Mouse (Mus musculus) adrenal gland, adult (tissue): Measurements from ENCODE around the gene Zc3h12d.

Experiments used
- DNase-seq, 2 experiments: peaks; one replicate each; pipeline ENCODE4 v3.0.0; 2022 to 2023; ENCODE audit warnings: low spot score in 1 of 2; ENCODE audit not compliant: inconsistent age in 2 of 2

Gene Zc3h12d

DNA sequence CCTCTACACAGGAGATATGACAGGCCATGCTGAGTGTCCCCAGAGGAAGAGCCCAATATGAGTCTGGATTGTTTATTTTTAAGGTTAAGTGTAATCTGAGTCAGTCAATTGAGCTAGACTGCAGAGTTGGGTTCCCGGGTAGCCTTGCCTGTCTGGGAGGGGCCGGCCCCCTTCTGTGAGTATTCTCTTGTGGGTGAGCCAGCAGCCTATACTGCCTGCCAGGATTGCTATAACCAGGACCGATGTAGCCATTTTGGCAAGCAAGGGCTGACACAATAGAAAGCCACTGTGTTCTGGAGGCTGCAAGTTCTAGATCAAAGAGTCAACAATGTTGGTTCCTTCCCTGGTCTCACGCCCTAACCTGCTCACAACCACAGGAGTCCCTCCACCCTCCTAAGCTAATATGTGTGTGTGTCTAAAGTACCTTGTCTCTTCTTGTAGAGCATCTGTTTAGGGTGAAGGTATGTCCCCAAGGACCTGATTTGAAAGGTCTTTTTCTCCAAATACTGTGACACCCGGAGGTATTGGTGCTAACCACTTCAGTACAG, 6.7 kb downstream of the Zc3h12d start:
- DNase-seq: no peak

DNA sequence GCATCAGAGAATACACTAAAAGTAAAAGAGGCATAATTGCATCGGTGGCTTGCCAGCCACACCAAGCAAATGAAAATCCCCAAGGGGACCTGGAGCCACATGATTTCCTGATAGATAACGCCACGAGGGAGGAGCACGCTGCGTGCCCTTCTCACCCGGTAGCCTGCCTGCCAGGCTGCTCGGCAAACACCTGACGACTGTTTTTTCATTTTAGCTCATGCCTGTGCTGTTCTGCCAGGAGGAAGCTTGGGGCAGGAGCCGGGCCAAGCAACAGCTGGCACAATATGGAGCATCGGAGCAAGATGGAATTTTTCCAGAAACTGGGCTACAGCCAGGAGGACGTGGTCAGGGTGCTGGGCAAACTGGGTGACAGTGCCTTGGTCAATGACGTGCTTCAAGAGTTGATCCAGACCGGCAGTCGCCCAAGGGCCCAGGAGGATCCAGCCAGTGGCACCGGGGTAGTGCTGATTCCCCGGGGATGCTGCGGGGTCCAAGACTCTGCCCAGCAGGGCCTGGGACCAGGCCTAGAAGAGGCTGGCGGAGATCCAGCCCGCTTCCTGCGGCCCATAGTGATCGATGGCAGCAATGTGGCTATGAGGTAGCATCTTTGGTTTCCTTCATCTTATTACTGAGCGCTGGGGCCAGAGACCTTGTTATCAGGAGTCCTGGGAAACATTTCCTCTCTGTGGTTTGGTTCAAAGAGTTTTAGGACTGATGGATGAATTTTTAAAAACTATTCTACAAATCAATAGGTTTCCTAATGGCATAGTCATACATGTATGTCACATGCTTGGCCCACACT, 7.5 kb downstream of the Zc3h12d start:
- DNase-seq: peak; percentile 8 to 58

DNA sequence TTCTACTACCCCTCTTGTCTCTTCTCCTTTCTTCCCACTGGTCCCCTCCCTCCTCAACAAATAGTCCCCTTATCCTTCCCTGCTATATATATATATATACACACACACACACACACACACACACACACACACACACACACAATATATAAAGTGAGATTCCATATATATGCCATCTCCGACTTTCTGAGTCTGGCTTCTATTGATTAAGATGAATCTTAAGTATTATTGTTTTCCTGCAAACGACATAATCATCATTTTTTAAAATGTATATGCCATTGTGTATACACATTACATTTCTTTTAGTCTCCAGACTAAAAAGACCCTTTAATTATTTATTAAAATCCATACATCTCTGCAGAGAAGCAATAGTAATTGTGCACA, 8.1 kb downstream of the Zc3h12d start:
- DNase-seq: no peak

DNA sequence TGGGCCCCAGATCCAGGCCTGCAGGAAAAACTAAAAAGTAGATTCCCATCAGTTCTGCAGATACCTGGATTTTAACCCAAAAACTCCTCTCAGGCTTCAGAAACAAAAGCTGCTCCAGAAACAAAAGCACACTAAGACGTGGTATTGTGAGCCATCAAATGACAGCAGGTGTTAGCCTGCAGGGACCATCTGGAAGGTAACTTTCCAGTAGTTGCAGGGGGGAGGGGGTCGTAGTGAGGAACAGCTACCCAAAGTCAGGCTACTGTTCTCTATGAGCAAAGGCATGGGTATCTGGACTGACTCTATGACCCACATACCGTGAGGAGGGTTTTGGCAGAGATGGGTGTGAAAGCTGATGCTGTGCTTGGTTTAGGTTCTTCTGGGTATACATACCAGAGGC, 8.5 kb downstream of the Zc3h12d start:
- no peak for DNase-seq

DNA sequence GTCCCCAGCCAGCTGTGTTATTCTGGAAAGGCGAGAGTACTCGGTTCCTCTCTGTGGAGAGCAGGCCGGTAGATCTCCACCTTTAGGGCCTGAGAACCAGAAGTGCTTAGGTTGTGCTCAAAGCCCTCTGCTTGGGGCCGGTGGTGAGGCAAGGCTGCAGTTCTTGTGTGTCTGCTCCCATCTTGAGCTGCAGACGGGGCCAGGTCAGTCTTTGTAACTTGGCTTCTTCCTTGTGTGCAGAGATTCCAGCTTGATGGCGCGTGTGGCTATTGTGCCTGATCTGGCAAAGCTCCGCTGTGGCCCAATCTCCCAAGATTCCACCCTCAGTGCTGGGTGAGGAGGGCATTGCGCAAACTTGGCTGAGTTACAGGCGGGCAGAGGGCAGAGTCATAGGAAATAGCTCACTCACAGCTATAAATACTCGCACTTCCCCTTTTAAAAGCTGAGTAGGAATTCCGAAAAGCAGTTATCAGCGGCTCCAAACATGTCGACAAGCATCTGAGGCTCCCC, 9.4 kb downstream of the Zc3h12d start:
- peak; percentile 67 to 92 for DNase-seq

DNA sequence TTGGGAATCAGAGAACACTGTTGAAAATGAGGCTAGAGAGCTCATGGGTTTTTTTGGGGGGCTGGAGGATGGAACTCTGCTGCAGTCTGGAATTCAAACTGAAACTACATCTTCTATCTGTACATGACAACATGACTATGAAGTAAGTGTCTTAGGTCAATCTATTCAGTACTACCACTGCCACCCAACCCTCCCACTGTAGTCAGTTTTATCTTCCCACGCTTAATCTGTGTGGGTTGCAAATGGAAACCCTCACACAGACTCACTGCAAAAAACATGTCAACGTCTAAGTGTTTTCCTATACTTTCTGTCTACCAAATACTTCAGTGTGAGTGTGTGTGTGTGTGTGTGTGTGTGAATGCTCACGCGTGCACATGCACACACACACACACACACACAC, 10.9 kb downstream of the Zc3h12d start:
- no peak for DNase-seq

DNA sequence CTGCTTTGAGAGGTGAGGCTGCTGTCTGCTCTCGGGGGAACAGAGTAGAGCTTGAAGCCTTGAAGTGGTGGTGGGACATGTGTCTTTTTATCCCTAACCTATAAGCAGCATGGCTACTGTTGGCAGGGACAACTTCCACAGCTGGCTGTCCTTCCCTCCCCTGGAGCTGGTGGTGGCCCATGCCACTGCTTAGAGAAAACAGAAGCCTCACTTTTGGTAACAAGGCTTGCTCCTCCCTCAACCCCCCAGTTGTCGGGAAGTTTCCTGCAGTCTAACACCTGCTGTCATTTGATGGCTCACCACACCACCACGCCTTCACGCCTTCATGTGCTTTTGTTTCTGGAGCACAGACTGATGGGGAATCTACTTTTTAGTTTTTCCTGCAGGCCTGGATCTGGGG, 11.9 kb downstream of the Zc3h12d start:
- DNase-seq: no peak

DNA sequence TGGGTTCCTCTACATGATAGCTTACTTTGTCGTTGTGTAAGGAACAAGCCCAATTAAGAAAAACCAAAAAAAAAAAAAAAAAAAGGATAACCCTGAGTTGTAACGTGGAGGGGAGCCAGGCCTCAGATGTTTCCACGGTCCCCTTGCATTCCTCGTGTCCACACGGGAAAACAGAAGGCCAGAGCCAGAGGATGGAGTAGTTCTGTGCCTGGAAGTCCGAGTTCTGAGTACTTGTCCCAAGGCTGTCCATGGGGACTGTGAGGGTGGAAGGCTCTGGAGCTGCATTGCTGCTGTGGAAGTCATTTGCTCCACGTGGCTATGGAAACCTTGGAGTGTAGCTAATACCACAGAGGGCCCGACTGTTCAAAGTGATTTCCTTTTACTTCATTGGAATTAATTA, 12.9 kb downstream of the Zc3h12d start:
- DNase-seq: no peak

DNA sequence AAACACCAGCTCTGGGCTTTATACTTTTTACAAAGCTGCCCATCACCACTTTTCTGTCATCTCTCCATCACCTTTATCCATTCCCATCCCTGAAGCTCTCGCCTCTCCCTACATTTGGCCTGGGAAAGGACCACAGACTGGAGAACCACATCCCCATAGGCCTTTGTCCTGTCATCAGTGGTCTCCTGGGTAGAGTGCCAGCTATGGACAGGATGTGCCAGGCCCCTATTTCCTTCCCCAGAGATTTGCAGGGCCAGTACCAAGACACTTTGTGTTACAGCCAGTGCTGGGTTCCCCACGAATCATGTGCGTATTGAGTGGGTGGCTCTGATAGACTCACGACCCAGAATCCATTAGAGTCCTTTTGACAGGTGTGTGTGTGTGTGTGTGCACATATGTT, 13.7 kb downstream of the Zc3h12d start:
- no peak for DNase-seq

DNA sequence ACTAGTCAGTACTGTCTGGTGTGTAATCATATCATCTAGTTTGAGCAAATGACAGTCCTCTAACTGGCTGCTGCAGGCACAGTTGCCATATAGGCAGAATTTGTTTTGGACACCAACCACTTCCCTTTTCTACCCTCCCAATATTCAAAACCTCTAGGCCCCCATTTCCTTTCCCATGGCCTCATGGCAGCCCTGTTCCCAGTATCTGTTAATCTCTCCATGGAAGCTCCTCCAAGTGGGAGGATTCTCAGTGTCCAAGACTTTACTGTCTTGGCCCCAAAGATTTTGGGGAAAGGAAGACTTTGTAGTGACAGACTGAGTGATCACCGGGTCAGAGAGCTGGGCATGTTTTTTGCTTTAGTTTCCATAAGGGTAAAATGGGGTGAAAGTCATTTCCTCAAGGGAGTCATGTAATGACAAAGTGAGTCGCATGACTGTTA, 14.9 kb downstream of the Zc3h12d start:
- no peak for DNase-seq

DNA sequence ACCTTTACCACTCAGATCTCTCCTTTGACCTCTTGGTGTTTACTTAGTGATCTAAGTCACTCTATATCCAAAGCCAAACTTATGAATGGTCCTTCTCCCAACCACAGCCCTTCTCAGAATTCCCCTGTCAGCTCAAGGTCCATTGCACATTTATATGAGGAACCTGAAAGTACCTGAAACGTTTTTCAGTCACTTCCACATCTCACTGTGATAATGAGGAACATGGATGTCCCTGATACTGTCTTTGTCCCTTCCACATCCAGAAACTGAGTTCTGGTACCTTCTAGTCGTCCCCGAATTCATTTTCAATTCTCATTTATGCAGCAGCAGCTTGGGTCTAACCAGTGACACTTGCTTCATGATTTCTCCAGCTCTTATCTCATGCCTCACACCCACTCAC, 19.6 kb downstream of the Zc3h12d start:
- DNase-seq: no peak

DNA sequence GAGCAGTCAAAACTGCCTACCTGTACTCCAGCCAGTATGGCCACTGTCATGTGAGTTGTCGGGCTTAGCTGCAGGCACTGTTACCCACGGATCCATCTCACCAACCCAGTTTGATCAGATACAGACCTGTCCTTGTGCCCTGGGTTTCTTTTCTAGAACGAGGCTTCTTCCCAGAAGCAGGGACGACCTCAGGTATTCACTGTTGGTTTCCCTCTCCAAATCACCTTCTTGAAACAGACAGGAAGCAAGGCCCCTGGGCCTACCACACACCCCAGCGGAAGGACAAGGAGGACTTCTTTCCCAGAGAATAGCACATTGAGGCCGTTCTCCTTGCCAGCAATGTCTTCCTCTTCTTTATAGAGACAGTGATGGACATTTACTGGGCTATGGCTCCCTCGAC, 28.2 kb downstream of the Zc3h12d start:
- DNase-seq: no peak

DNA sequence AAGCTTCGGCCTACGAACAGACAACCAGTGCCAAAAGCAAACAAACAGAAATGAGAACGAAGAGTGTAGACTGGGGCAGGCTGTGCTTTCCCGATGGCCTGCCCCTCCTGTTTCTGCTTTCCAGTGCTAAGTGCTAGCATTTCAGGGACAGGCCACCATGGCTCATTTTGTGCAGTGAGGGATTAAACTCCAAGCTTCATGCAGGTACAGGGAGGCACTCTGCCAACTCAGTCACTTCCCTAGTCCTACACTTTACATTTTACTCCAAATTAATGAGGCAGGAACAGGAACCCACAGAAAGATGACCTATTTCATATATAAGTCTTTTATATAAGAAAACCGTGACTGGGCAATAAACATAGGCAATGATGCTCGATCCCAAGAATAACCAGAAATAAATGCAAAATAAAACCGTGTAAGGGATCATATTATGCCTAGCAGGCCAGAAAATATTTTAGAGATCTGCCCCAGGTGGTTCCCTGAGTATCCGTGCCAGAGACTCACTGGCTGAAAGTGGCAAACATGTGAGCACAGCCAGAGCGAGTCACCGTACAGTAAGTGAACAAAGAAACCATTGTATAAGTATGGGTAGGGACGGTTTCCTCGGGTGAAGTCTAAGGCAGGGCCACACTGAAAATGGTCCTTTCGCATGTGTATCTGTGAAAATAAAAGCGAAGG, 29.1 kb downstream of the Zc3h12d start:
- no peak for DNase-seq

DNA sequence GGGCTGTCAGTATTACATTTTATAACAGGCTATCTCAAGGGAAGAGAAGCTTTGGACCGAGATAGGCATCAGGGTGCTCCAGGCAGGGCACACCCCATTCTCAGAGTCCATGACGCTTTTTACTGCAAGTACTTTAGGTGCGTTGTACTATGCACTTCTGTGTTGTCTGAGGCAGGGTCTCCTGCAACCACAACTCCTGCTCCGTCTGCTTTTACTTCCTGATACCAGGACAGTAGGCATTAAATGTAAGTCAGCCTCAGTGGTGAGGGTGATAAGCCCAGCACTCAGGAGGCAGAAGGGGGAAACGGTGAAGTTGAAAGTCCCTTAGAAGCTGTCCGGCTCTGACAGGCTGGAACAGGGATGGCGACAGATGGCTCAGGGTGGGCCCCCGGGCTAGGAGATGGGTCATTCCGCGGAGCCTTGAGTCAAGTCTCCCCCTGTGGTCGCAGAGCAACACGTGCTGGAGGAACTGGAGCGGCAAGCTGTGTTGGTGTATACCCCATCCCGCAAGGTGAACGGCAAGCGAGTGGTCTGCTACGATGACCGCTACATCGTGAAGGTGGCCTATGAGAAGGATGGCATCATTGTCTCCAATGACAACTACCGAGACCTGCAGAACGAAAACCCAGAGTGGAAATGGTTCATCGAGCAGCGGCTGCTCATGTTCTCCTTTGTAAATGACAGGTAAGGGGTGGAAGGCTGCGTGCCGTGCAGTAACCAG, 29.8 kb downstream of the Zc3h12d start:
- DNase-seq: no peak

DNA sequence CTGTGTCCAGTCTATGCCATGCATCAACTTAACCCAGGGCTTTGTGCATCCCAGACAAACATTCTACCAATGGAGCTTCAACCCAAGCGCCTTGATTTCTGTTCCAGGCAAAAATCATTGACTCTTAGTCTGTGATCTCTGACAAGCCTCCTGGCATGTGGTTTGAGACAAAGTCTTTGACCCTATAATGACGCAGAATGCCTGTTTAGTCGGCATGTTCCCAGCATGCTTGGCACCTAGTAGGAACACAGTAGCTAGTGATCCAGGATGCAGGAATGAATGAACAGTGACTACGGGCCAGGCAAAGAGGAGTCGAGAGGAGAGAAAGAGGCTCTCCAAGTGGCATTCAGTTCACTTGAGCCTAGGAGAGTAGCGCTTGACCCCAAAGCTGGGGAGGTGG, 31.1 kb downstream of the Zc3h12d start:
- DNase-seq: no peak

DNA sequence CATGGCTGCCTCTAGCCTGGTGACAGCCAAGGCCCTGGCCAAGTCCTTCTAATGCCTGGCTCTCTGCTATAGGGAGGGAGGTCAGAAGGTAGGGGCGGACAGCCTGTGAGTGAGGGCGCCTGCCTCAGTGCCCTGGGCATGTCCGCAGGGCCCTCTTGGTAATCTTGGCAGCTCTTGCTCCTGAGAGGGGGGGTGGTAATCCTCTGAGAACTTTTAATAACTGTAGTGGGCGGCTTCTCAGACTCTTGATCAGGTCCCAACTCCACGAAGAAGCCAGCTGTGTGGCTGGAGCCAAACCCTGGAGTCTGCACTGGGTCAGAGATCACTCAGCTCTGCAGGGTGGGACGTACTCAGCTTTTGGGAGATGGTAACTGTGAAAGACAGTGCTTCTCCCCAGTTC, 31.9 kb downstream of the Zc3h12d start:
- no peak for DNase-seq

DNA sequence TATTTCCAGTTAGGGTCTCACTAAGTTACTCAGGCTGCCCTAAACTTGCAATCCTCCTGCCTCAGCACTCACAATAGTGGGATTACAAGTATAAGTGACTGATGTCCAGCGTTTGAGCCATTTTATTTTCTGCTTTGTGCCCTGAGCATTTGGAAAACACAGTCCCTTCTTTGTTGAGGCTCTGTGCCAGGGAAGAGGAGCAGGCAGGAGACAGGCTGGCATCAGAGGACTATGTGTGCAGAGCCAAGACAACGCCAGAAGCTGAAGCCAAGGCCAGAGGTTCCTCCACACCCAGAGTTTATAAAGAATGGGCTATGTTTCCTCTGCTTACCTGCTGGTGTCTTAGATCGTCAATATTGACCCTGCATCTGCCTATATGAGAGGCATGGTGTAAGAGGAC, 32.5 kb downstream of the Zc3h12d start:
- no peak for DNase-seq

DNA sequence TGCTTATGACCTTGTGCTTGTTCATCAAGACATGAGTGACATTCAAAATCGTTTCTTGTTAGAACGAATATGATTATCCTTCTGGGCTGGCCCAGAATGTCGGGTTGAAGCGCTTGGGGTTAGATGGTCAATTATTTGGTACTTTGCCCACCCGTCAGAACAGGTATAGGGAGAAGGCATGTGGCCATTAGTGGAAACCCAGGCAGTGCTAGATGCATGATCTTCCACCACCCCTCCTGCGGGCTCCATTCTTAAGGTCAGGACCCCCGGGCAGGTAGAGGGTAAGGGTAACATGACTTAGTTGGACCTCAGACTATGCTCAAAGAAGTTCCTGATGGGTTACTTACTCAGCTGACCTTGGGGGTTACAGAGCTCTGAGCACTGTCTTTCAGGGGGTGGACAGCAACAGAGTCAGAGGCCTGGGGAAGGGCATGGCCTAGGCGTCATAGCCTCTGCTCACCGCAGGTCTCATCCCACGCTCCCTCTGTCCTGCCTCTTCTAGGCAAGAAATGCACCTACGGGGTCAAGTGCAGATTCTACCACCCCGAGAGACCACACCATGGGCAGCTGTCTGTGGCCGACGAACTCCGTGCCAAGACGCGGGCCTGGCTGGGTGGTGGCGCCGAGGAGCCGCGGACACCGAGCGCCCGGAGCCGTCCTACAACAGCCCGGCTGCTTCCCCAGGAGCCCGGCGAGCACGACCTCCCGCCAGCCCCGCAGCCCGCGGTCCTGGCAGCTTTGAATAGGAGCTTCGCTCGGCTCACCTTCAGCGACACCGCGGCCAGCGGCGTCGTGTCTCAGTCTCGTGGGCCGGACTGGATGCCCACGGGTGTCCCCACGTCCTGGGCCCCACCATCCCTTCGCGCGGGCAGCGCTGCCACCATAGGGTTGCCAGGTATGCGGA, 34.7 kb downstream of the Zc3h12d start:
- DNase-seq: peak; percentile 29 to 68

DNA sequence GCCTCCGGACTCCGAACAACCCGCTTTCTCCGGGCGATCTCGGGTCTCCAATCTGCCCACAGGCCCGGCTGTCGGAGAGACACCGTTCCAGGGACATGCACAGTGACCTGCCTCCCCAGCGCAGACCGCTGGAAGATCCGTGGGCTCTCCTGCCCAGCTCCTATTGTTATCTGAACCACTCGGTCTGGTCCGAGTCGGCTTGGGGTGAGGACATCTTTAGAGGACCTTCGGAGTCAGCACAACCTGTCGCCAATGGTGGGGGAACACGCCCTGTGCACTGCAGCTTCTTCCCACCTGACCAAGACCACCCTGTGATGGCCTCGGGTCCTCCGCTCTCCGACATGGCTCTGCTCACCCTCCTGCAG, 35.4 kb downstream of the Zc3h12d start:
- DNase-seq: no peak

DNA sequence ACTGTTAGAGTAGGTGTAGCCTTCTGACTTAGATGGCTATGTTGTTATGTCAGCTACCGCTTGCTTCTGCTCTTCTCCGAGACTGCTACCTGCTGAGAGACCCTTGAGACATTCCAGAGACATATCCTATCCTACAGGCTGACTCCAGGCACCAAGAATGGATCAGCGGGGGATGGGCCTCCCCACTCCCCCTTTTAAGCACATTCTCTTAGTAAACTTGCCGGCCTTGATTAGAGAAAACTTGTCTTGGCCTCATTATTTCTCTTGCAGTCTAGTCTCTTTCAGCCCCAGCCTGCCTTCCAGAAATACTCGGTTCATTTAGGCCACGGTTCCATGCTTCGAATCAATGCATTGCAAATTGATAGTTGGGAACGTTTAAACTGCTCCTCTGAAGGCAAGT, 37.5 kb downstream of the Zc3h12d start:
- DNase-seq: no peak
